Mouse (Mus musculus) G1E-ER4 (cell line): ENCODE measurements around the gene Gm19345. TPM values are rescaled to one million over a fixed set of nuclear protein-coding genes. Genes with fewer than 3 reads are reported as not detected.

Source experiments
- GATA1 ChIP-seq: IDR thresholded peaks from one replicate; pipeline ENCODE4 v1.8.0; 2012; ENCODE audit warnings: low read length, inconsistent platforms
- polyA plus RNA-seq: library from polyadenylated mRNA; stranded (reverse); fragments of >175 nt; gene quantifications from 2 replicates; pipeline ENCODE4 v1.2.3, GENCODE M21; 2012

The Gm19345 gene
- polyA plus RNA-seq, 1 experiment, result not detected

GRCm38 (mm10) chr7:19887849-19888248, 36.0 kb downstream of the Gm19345 start, which contains the start of gene Ceacam19:
Gene Ceacam19 (minus strand): TSS chr7:19887965.
- TF ChIP-seq GATA1, result no peak

GRCm38 (mm10) chr7:19889881-19890280, 38.1 kb downstream of the Gm19345 start:
- TF ChIP-seq GATA1, result no peak

Other genes starting within 250 kb of the Gm19345 start
- 263 and 292 TPM in 2 replicates for gene Clasrp, start 247.5 kb upstream of the Gm19345 start, polyA plus RNA-seq
- 0.75 and 0.90 TPM in 2 replicates for gene Relb, start 222.6 kb upstream of the Gm19345 start, polyA plus RNA-seq
- 149 and 193 TPM in 2 replicates for gene Clptm1, start 187.0 kb upstream of the Gm19345 start, polyA plus RNA-seq
- gene Apoc2, start 174.1 kb upstream of the Gm19345 start, polyA plus RNA-seq, result not detected in 2 replicates
- not detected in 2 replicates for gene Gm44805, start 170.6 kb upstream of the Gm19345 start, polyA plus RNA-seq
- not detected in 2 replicates for gene Apoc4, start 170.5 kb upstream of the Gm19345 start, polyA plus RNA-seq
- 4.8 and 6.7 TPM in 2 replicates for gene Apoc1, start 159.3 kb upstream of the Gm19345 start, polyA plus RNA-seq
- gene Apoe, start 152.8 kb upstream of the Gm19345 start, polyA plus RNA-seq, result 23.7 and 28.1 TPM in 2 replicates
- 694 and 701 TPM in 2 replicates for gene Tomm40, start 136.6 kb upstream of the Gm19345 start, polyA plus RNA-seq
- gene Nectin2, start 101.5 kb upstream of the Gm19345 start, polyA plus RNA-seq, result 49.4 and 58.6 TPM in 2 replicates
- not detected in 2 replicates for gene Bcam, start 81.0 kb upstream of the Gm19345 start, polyA plus RNA-seq
- gene Cblc, start 55.2 kb upstream of the Gm19345 start, polyA plus RNA-seq, result not detected in 2 replicates
- gene Bcl3, start 29.2 kb upstream of the Gm19345 start, polyA plus RNA-seq, result not detected in 2 replicates
- 0.83 and 1.3 TPM in 2 replicates for gene Ceacam16, start 9.3 kb downstream of the Gm19345 start, polyA plus RNA-seq
- gene Ceacam19, start 36.0 kb downstream of the Gm19345 start, polyA plus RNA-seq, result not detected in 2 replicates
- gene Pvr, start 69.2 kb downstream of the Gm19345 start, polyA plus RNA-seq, result not detected in 2 replicates
- gene Igsf23, start 98.8 kb downstream of the Gm19345 start, polyA plus RNA-seq, result not detected in 2 replicates
- gene Ceacam20, start 113.4 kb downstream of the Gm19345 start, polyA plus RNA-seq, result not detected in 2 replicates
- gene Nlrp9b, start 139.5 kb downstream of the Gm19345 start, polyA plus RNA-seq, result not detected in 2 replicates
- not detected in 2 replicates for gene Vmn1r91, start 247.7 kb downstream of the Gm19345 start, polyA plus RNA-seq